Mouse (Mus musculus) ES-E14 (cell line): ENCODE results near the gene Eci3.
"Not testable (repeated sequence)": the region's sequence is repeated elsewhere in the genome, so short reads cannot be mapped to it uniquely, and the experiment has no call there.

ENCODE experiments used
- HCFC1 ChIP-seq: IDR thresholded peaks from 2 replicates; pipeline ENCODE4 v1.6.1; 2012; ENCODE audit warnings: low read length, inconsistent platforms, borderline replicate concordance; ENCODE audit not compliant: insufficient read depth
- MAFK ChIP-seq: IDR thresholded peaks from 2 replicates; pipeline ENCODE4 v1.6.1; 2014; ENCODE audit warnings: mild to moderate bottlenecking, low read depth, low read length, inconsistent platforms; ENCODE audit not compliant: insufficient read depth

GRCm38 (mm10) chr13:34965647-34966046 lies 2.0 kb upstream of the Eci3 start:
- not testable (repeated sequence) for TF ChIP-seq HCFC1, MAFK
